Mouse (Mus musculus) left cerebral cortex, adult 18-20 months (tissue): Measurements from ENCODE around the gene 9430007A20Rik. TPM values are rescaled to one million over a fixed set of nuclear protein-coding genes. Genes with fewer than 3 reads are reported as not detected.
"Not testable (repeated sequence)": the region's sequence is repeated elsewhere in the genome, so short reads cannot be mapped to it uniquely, and the experiment has no call there.

Experiments used
- DNase-seq, 2 experiments: peaks; one replicate each; pipeline ENCODE4 v3.0.0; 2021 to 2022; ENCODE audit warnings: low spot score in 2 of 2, mixed read lengths in 1 of 2
- long read RNA-seq, 2 experiments: library from polyadenylated mRNA; stranded (forward); transcript quantifications; one replicate each; pipeline ENCODE4 v2.0.0; 2021
- total RNA-seq, 2 experiments: library from RNA; stranded (reverse); gene quantifications; 2 replicates each; pipeline ENCODE4 v1.2.3; 2021

The 9430007A20Rik gene
- not detected for total RNA-seq
- long read RNA-seq, experiment 1 = 0 reads
- long read RNA-seq, experiment 2 = 0 reads

- DNase-seq = no peak
Measured at GRCm38 (mm10) chr4:144519522-144519921, at the start of gene 9430007A20Rik. TSS of gene 9430007A20Rik (plus strand) at chr4:144519822.

GRCm38 (mm10) chr4:144493331-144493730 lies 26.3 kb upstream of the 9430007A20Rik start:
- DNase-seq = no peak

- no peak for DNase-seq
Measured at GRCm38 (mm10) chr4:144506518-144506917, 13.1 kb upstream of the 9430007A20Rik start.

GRCm38 (mm10) chr4:144544689-144545088 lies 25.1 kb downstream of the 9430007A20Rik start:
- DNase-seq = no peak

GRCm38 (mm10) chr4:144545339-144545738 lies 25.7 kb downstream of the 9430007A20Rik start:
- DNase-seq = not testable (repeated sequence)

- DNase-seq = no peak
Measured at GRCm38 (mm10) chr4:144551156-144551555, 31.5 kb downstream of the 9430007A20Rik start.

GRCm38 (mm10) chr4:144559792-144560191 lies 40.2 kb downstream of the 9430007A20Rik start:
- peak in 1 of 2 experiments; percentile 1 for DNase-seq

- no peak for DNase-seq
Measured at GRCm38 (mm10) chr4:144561205-144561604, 41.6 kb downstream of the 9430007A20Rik start.

- DNase-seq = no peak
Measured at GRCm38 (mm10) chr4:144565034-144565433, 45.4 kb downstream of the 9430007A20Rik start, which contains the start of gene Gm13124. TSS of gene Gm13124 (minus strand) at chr4:144565134.

- no peak for DNase-seq
Measured at GRCm38 (mm10) chr4:144567752-144568151, 48.1 kb downstream of the 9430007A20Rik start.

Other genes with a start within 250 kb of the 9430007A20Rik start
- not detected for gene Pramel5, start 239.3 kb upstream of the 9430007A20Rik start, total RNA-seq
- gene Gm13128, start 189.6 kb upstream of the 9430007A20Rik start, total RNA-seq = not detected
- not detected for gene Gm13119, start 161.9 kb upstream of the 9430007A20Rik start, total RNA-seq
- gene Pramef20, start 141.9 kb upstream of the 9430007A20Rik start, total RNA-seq = not detected
- not detected for gene Pramef12, start 111.4 kb upstream of the 9430007A20Rik start, total RNA-seq
- not detected for gene 1700012P22Rik, start 81.0 kb upstream of the 9430007A20Rik start, total RNA-seq
- not detected for gene Gm9944, start 66.5 kb upstream of the 9430007A20Rik start, total RNA-seq
- not detected for gene Aadacl3, start 56.1 kb upstream of the 9430007A20Rik start, total RNA-seq
- not detected for gene Gm13124, start 45.3 kb downstream of the 9430007A20Rik start, total RNA-seq
- gene Aadacl4, start 93.9 kb downstream of the 9430007A20Rik start, total RNA-seq = not detected
- gene Gm436, start 166.5 kb downstream of the 9430007A20Rik start, total RNA-seq = not detected
- gene Gm13178, start 201.6 kb downstream of the 9430007A20Rik start, total RNA-seq = under 1 TPM in 1 of 2 experiments, not detected in 1; 0.65 TPM